Mouse (Mus musculus) megakaryocyte progenitor cell, adult 5-6 weeks (primary cell): Measurements from ENCODE around the gene Ppef1. TPM values are rescaled to one million over a fixed set of nuclear protein-coding genes. Genes with fewer than 3 reads are reported as not detected.

Source experiments
- ATAC-seq: replicated peaks from 2 replicates; pipeline ENCODE4 v1.8.0; 2016; ENCODE audit warnings: mild to moderate bottlenecking, moderate TSS enrichment, inconsistent platforms; ENCODE audit not compliant: poor library complexity
- total RNA-seq, 2 experiments: library from RNA; stranded (forward) in 1 of 2; stranded (reverse) in 1 of 2; fragments of 157-497, 149-512 nt in 1 of 2; fragments of 200-1000 nt in 1 of 2; gene quantifications; 2 replicates each; pipeline versions ENCODE4 v1.2.3 to v1.2.4; 2015 to 2017

The Ppef1 gene
- total RNA-seq, 2 experiments from 2014 or later = not detected

- ATAC-seq = 0 out of 2 replicates have a peak, but pooled peaks have one; percentile 8
These were observed 136.8 kb downstream of the Ppef1 start for GRCm38 (mm10) chrX:160598562-160599458.

- no peak for ATAC-seq
These were observed 137.5 kb downstream of the Ppef1 start for GRCm38 (mm10) chrX:160598055-160598454.

- ATAC-seq = no peak
These were observed 142.6 kb downstream of the Ppef1 start for GRCm38 (mm10) chrX:160592933-160593332.

GRCm38 (mm10) chrX:160590147-160590546 lies 145.4 kb downstream of the Ppef1 start:
- ATAC-seq = no peak

GRCm38 (mm10) chrX:160588523-160588922 lies 147.0 kb downstream of the Ppef1 start:
- ATAC-seq = no peak

- no peak for ATAC-seq
These were observed 150.5 kb downstream of the Ppef1 start for GRCm38 (mm10) chrX:160585110-160585509.

- no peak for ATAC-seq
These were observed 151.3 kb downstream of the Ppef1 start for GRCm38 (mm10) chrX:160584148-160584838.

- ATAC-seq = no peak
These were observed 152.0 kb downstream of the Ppef1 start for GRCm38 (mm10) chrX:160583589-160583988.

Other genes with a start within 250 kb of the Ppef1 start
- 84.0 and 95.6 TPM in 2 replicates for gene Phka2, start 233.6 kb downstream of the Ppef1 start, total RNA-seq (2015)
- 62.2 and 72.5 TPM in 2 replicates for gene Phka2, start 233.6 kb downstream of the Ppef1 start, total RNA-seq (2017)
- 0.07 TPM in 1 of 2 replicates, not detected in the other for gene Rs1, start 32.2 kb upstream of the Ppef1 start, total RNA-seq (2015)
- not detected in 2 replicates for gene Rs1, start 32.2 kb upstream of the Ppef1 start, total RNA-seq (2017)
- gene Gja6, start 171.3 kb upstream of the Ppef1 start, total RNA-seq (2015) = 0.39 TPM in 1 of 2 replicates, not detected in the other
- 0.14 TPM in 1 of 2 replicates, not detected in the other for gene Gja6, start 171.3 kb upstream of the Ppef1 start, total RNA-seq (2017)